Mouse (Mus musculus) liver, embryonic 16.5 days (tissue): ENCODE results near the gene Pgm2. TPM values are rescaled to one million over a fixed set of nuclear protein-coding genes. Genes with fewer than 3 reads are reported as not detected.
A peak's percentile ranks its signal among the peaks of the same experiment; 100 is the strongest.

Experiments used
- ATAC-seq: fragments of 200-750 bp; cut with Nextera tagmentation; 2 replicates; pipeline ENCODE4 v1.8.0; 2017; ENCODE audit warnings: low read depth, mild to moderate bottlenecking, moderate number of reproducible peaks, moderate library complexity
- H3K27ac ChIP-seq: fragments of 300-500 bp; sonication (generic); 2 replicates; pipeline ENCODE4 v1.5.1; 2014; ENCODE audit warnings: mild to moderate bottlenecking, low read length
- H3K27me3 ChIP-seq: fragments of 300-500 bp; sonication (generic); 2 replicates; pipeline ENCODE4 v1.6.1; 2014; ENCODE audit warnings: low read depth, low read length, mixed read lengths; ENCODE audit not compliant: control insufficient read depth, insufficient read depth
- H3K36me3 ChIP-seq: fragments of 300-500 bp; sonication (generic); 2 replicates; pipeline ENCODE4 v1.6.1; 2014; ENCODE audit warnings: mild to moderate bottlenecking; ENCODE audit not compliant: control insufficient read depth, insufficient read depth
- H3K4me1 ChIP-seq: fragments of 300-500 bp; sonication (generic); 2 replicates; pipeline ENCODE4 v1.6.1; 2014; ENCODE audit warnings: low read depth, low read length, mixed read lengths; ENCODE audit not compliant: control insufficient read depth
- H3K4me2 ChIP-seq: fragments of 300-500 bp; sonication (generic); 2 replicates; pipeline ENCODE4 v1.6.1; 2014; ENCODE audit warnings: low read depth, low read length, mixed read lengths
- H3K4me3 ChIP-seq: fragments of 300-500 bp; sonication (generic); 2 replicates; pipeline ENCODE4 v1.5.1; 2014; ENCODE audit warnings: low read depth, mild to moderate bottlenecking, low read length
- H3K9ac ChIP-seq: fragments of 300-500 bp; sonication (generic); 2 replicates; pipeline ENCODE4 v1.6.1; 2014; ENCODE audit warnings: low read depth, low read length
- H3K9me3 ChIP-seq: fragments of 300-500 bp; sonication (generic); replicated peaks from 2 replicates; pipeline ENCODE4 v1.6.1; 2016; ENCODE audit warnings: low read length; ENCODE audit not compliant: control insufficient read depth
- WGBS: fragments of 180-500 bp; shearing (Covaris S2); extraction: QIAGEN DNeasy Blood & Tissue Kit; methylation state at CpG from one replicate; pipeline ENCODE4 v1.1.7; 2014; ENCODE audit not compliant: insufficient replicate concordance; 5-methylcytosine and 5-hydroxymethylcytosine counted together
- polyA plus RNA-seq: library from polyadenylated mRNA; unstranded; fragments of >200 nt; fragmentation: Nextera tagmentation; extraction: Ambion mirVana; gene quantifications from 2 replicates; pipeline ENCODE4 v1.2.1, GENCODE M21; 2015

Pgm2 gene
- polyA plus RNA-seq, 1 experiment from 2014 or later: 12.8 TPM

GRCm38 (mm10) chr5:64070081-64070673, 22.6 kb upstream of the Pgm2 start:
- peak; percentile 39; the same call in 1 of the 2 replicates for ATAC-seq
- 27% methylated on average over 4 of the region's 4 CpGs for WGBS

GRCm38 (mm10) chr5:64070742-64071476, 21.8 kb upstream of the Pgm2 start:
- 56% methylated on average over 2 of the region's 2 CpGs for WGBS

More at GRCm38 (mm10) chr5:64070081-64070673, 22.6 kb upstream of the Pgm2 start:
- Histone ChIP-seq H3K4me3 (no peak overlapping the region), H3K9ac (no peak overlapping the region), H3K27ac (no peak overlapping the region), H3K4me1 (no peaks in the 10 kb centered on the region), H3K27me3 (no peaks in the 10 kb centered on the region), H3K9me3 (no peaks in the 10 kb centered on the region), H3K36me3 (no peaks in the 10 kb centered on the region), H3K4me2 (no peak overlapping the region)

GRCm38 (mm10) chr5:64074455-64074854, 18.3 kb upstream of the Pgm2 start:
- Histone ChIP-seq H3K36me3 (no peaks in the 10 kb centered on the region), H3K4me3 (no peak overlapping the region), H3K27ac (no peak overlapping the region), H3K4me1 (no peaks in the 10 kb centered on the region), H3K27me3 (no peaks in the 10 kb centered on the region), H3K9me3 (no peaks in the 10 kb centered on the region), H3K9ac (no peak overlapping the region), H3K4me2 (no peak overlapping the region)
- ATAC-seq: no peak
- 68% methylated on average over 3 of the region's 3 CpGs for WGBS

More at GRCm38 (mm10) chr5:64070742-64071476, 21.8 kb upstream of the Pgm2 start:
- Histone ChIP-seq H3K27ac (no peak overlapping the region), H3K9me3 (no peaks in the 10 kb centered on the region), H3K36me3 (no peaks in the 10 kb centered on the region), H3K9ac (no peak overlapping the region), H3K4me1 (no peaks in the 10 kb centered on the region), H3K4me3 (no peak overlapping the region), H3K4me2 (no peak overlapping the region), H3K27me3 (no peaks in the 10 kb centered on the region)
- ATAC-seq: no peak

- 12% methylated on average over 3 of the region's 3 CpGs for WGBS
- Histone ChIP-seq H3K4me2 (no peak overlapping the region), H3K4me1 (no peaks in the 10 kb centered on the region), H3K36me3 (no peaks in the 10 kb centered on the region), H3K9me3 (no peaks in the 10 kb centered on the region), H3K27me3 (no peaks in the 10 kb centered on the region), H3K9ac (no peak overlapping the region), H3K27ac (no peak overlapping the region), H3K4me3 (no peak overlapping the region)
- no peak for ATAC-seq
Measured at GRCm38 (mm10) chr5:64075506-64075905, 17.2 kb upstream of the Pgm2 start.

GRCm38 (mm10) chr5:64077353-64077752, 15.4 kb upstream of the Pgm2 start:
- Histone ChIP-seq H3K9me3 (no peaks in the 10 kb centered on the region), H3K4me3 (no peak overlapping the region), H3K9ac (no peak overlapping the region), H3K4me1 (no peaks in the 10 kb centered on the region), H3K4me2 (no peak overlapping the region), H3K27me3 (no peaks in the 10 kb centered on the region), H3K36me3 (no peaks in the 10 kb centered on the region), H3K27ac (no peak overlapping the region)
- WGBS: 55% methylated on average over 4 of the region's 4 CpGs
- ATAC-seq: no peak

- Histone ChIP-seq H3K36me3 (no peaks in the 10 kb centered on the region), H3K4me1 (no peaks in the 10 kb centered on the region), H3K27me3 (no peaks in the 10 kb centered on the region), H3K27ac (no peak overlapping the region), H3K9ac (no peak overlapping the region), H3K9me3 (no peaks in the 10 kb centered on the region), H3K4me3 (no peak overlapping the region), H3K4me2 (no peak overlapping the region)
- WGBS: 62% methylated on average over 7 of the region's 7 CpGs
- no peak for ATAC-seq
Measured at GRCm38 (mm10) chr5:64078740-64079461, 13.8 kb upstream of the Pgm2 start.

GRCm38 (mm10) chr5:64079462-64079817, 13.3 kb upstream of the Pgm2 start:
- H3K4me2 ChIP-seq: no peak overlapping the region
- no peaks in the 10 kb centered on the region for H3K36me3 ChIP-seq
- no peaks in the 10 kb centered on the region for H3K27me3 ChIP-seq
- H3K4me1 ChIP-seq: no peaks in the 10 kb centered on the region
- ATAC-seq: no peak
- no peaks in the 10 kb centered on the region for H3K9me3 ChIP-seq
- no peak overlapping the region for H3K4me3 ChIP-seq
- 57% methylated on average over 4 of the region's 4 CpGs for WGBS
- no peak overlapping the region for H3K9ac ChIP-seq
- no peak overlapping the region for H3K27ac ChIP-seq

- ATAC-seq: no peak
- H3K9ac ChIP-seq: no peak overlapping the region
- 77% methylated on average over 15 of the region's 15 CpGs for WGBS
- H3K36me3 ChIP-seq: no peaks in the 10 kb centered on the region
- H3K4me2 ChIP-seq: no peak overlapping the region
- H3K27ac ChIP-seq: no peak overlapping the region
- no peak overlapping the region for H3K4me3 ChIP-seq
- no peaks in the 10 kb centered on the region for H3K4me1 ChIP-seq
- no peaks in the 10 kb centered on the region for H3K27me3 ChIP-seq
- no peaks in the 10 kb centered on the region for H3K9me3 ChIP-seq
Measured at GRCm38 (mm10) chr5:64083447-64084359, 9.0 kb upstream of the Pgm2 start.
